Mouse (Mus musculus): Measurements from ENCODE around the gene Eps15.

Eps15 gene

GRCm38 (mm10) chr4:109266056-109266455, 14.0 kb upstream of the Eps15 start:
- in situ Hi-C loops (cut with MboI; ENCODE audit: unreplicated experiment in 2 of 2): no loop called here

- in situ Hi-C loops (cut with MboI; ENCODE audit: unreplicated experiment in 2 of 2): no loop called here
These were observed 13.3 kb upstream of the Eps15 start for GRCm38 (mm10) chr4:109266744-109267143.

- in situ Hi-C loops (cut with MboI; ENCODE audit: unreplicated experiment in 2 of 2): no loop called here
These were observed 12.6 kb upstream of the Eps15 start for GRCm38 (mm10) chr4:109267452-109267851.

GRCm38 (mm10) chr4:109268903-109269302, 11.2 kb upstream of the Eps15 start:
- in situ Hi-C loops (cut with MboI; ENCODE audit: unreplicated experiment in 2 of 2): no loop called here

GRCm38 (mm10) chr4:109271803-109272202, 8.3 kb upstream of the Eps15 start:
- in situ Hi-C loops (cut with MboI; ENCODE audit: unreplicated experiment in 2 of 2): no loop called here

GRCm38 (mm10) chr4:109273586-109274240, 6.4 kb upstream of the Eps15 start:
- in situ Hi-C loops (cut with MboI; ENCODE audit: unreplicated experiment in 2 of 2): no loop called here

GRCm38 (mm10) chr4:109280459-109281160, 542 bp downstream of the Eps15 start:
- in situ Hi-C loops (cut with MboI; ENCODE audit: unreplicated experiment in 2 of 2): no loop called here

GRCm38 (mm10) chr4:109281161-109281560, 1.1 kb downstream of the Eps15 start:
- in situ Hi-C loops (cut with MboI; ENCODE audit: unreplicated experiment in 2 of 2): no loop called here

GRCm38 (mm10) chr4:109281946-109282345, 1.9 kb downstream of the Eps15 start:
- in situ Hi-C loops (cut with MboI; ENCODE audit: unreplicated experiment in 2 of 2): no loop called here

GRCm38 (mm10) chr4:109294629-109295028, 14.6 kb downstream of the Eps15 start:
- in situ Hi-C loops (cut with MboI; ENCODE audit: unreplicated experiment in 2 of 2): no loop called here

- in situ Hi-C loops (cut with MboI; ENCODE audit: unreplicated experiment in 2 of 2): no loop called here
These were observed 16.4 kb downstream of the Eps15 start for GRCm38 (mm10) chr4:109296510-109296909.

GRCm38 (mm10) chr4:109299136-109299535, 19.1 kb downstream of the Eps15 start:
- in situ Hi-C loops (cut with MboI; ENCODE audit: unreplicated experiment in 2 of 2): no loop called here

- in situ Hi-C loops (cut with MboI; ENCODE audit: unreplicated experiment in 2 of 2): no loop called here
These were observed 37.1 kb downstream of the Eps15 start for GRCm38 (mm10) chr4:109316941-109317894.

GRCm38 (mm10) chr4:109336796-109337195, 56.7 kb downstream of the Eps15 start:
- in situ Hi-C loops (cut with MboI; ENCODE audit: unreplicated experiment in 2 of 2): no loop called here

GRCm38 (mm10) chr4:109341222-109341621, 61.2 kb downstream of the Eps15 start:
- in situ Hi-C loops (cut with MboI; ENCODE audit: unreplicated experiment in 2 of 2): no loop called here

- in situ Hi-C loops (cut with MboI; ENCODE audit: unreplicated experiment in 2 of 2): no loop called here
These were observed 62.9 kb downstream of the Eps15 start for GRCm38 (mm10) chr4:109342783-109343485.

- in situ Hi-C loops (cut with MboI; ENCODE audit: unreplicated experiment in 2 of 2): no loop called here
These were observed 63.8 kb downstream of the Eps15 start for GRCm38 (mm10) chr4:109343909-109344308.

GRCm38 (mm10) chr4:109378107-109378506, 98.0 kb downstream of the Eps15 start:
- in situ Hi-C loops (cut with MboI; ENCODE audit: unreplicated experiment in 2 of 2): no loop called here

GRCm38 (mm10) chr4:109382457-109382856, 102.4 kb downstream of the Eps15 start:
- in situ Hi-C loops (cut with MboI; ENCODE audit: unreplicated experiment in 2 of 2): no loop called here

- in situ Hi-C loops (cut with MboI; ENCODE audit: unreplicated experiment in 2 of 2): no loop called here
These were observed 105.5 kb downstream of the Eps15 start for GRCm38 (mm10) chr4:109385599-109385998.
